Mouse (Mus musculus) MEL (cell line): ENCODE measurements around the gene Slc39a1. TPM values are rescaled to one million over a fixed set of nuclear protein-coding genes. Genes with fewer than 3 reads are reported as not detected.

Experiments used
- DNase-seq: peaks from one replicate; pipeline ENCODE4 v3.0.0; 2011; ENCODE audit warnings: low read depth, low spot score
- H3K27ac ChIP-seq: 2 replicates; pipeline ENCODE4 v1.5.1; 2012; ENCODE audit warnings: low read depth, mild to moderate bottlenecking, control low read depth, low read length, moderate library complexity; ENCODE audit not compliant: control insufficient read depth
- H3K27me3 ChIP-seq, 2 experiments: fragments of 150-350 bp in 1 of 2; sonication (generic) in 1 of 2; 2 replicates each; pipeline ENCODE4 v1.6.1; 2012; ENCODE audit warnings: low read length in 2 of 2, mild to moderate bottlenecking in 2 of 2, improper control_type of control experiment in 1 of 2, moderate library complexity in 1 of 2; ENCODE audit not compliant: insufficient read depth in 2 of 2, control insufficient read depth in 1 of 2
- H3K36me3 ChIP-seq, 2 experiments: 2 replicates each; pipeline ENCODE4 v1.6.1; 2012 to 2014; ENCODE audit warnings: low read length in 2 of 2, improper control_type of control experiment in 1 of 2, inconsistent platforms in 1 of 2, mild to moderate bottlenecking in 1 of 2; ENCODE audit not compliant: insufficient read depth in 2 of 2, control insufficient read depth in 1 of 2
- H3K4me1 ChIP-seq, 2 experiments: fragments of 150-350 bp in 1 of 2; sonication (generic) in 1 of 2; 2 replicates each; pipeline ENCODE4 v1.6.1; 2012; ENCODE audit warnings: low read length in 2 of 2, improper control_type of control experiment in 1 of 2, mild to moderate bottlenecking in 1 of 2; ENCODE audit not compliant: insufficient read depth in 2 of 2, control insufficient read depth in 1 of 2
- H3K4me3 ChIP-seq, 2 experiments: fragments of 150-350 bp in 1 of 2; sonication (generic) in 1 of 2; 2 replicates each; pipeline ENCODE4 v1.5.1; 2012; ENCODE audit warnings: low read depth in 2 of 2, low read length in 2 of 2, mild to moderate bottlenecking in 2 of 2, moderate library complexity in 2 of 2, control low read depth in 1 of 2, improper control_type of control experiment in 1 of 2; ENCODE audit not compliant: control insufficient read depth in 1 of 2, insufficient read depth in 1 of 2
- H3K79me2 ChIP-seq: 2 replicates; pipeline ENCODE4 v1.6.1; 2012; ENCODE audit warnings: mild to moderate bottlenecking, low read length, moderate library complexity; ENCODE audit not compliant: control insufficient read depth, poor library complexity, insufficient read depth
- H3K9ac ChIP-seq: 2 replicates; pipeline ENCODE4 v1.6.1; 2012; ENCODE audit warnings: low read depth, mild to moderate bottlenecking, control low read depth, low read length, moderate library complexity; ENCODE audit not compliant: control insufficient read depth, poor library complexity, severe bottlenecking
- H3K9me3 ChIP-seq: fragments of 150-350 bp; sonication (generic); replicated peaks from 2 replicates; pipeline ENCODE4 v1.6.1; 2012; ENCODE audit warnings: mild to moderate bottlenecking, low read length, improper control_type of control experiment, moderate library complexity; ENCODE audit not compliant: insufficient read depth
- BHLHE40 ChIP-seq: IDR thresholded peaks from 2 replicates; pipeline ENCODE4 v1.6.1; 2012; ENCODE audit warnings: low read depth, mild to moderate bottlenecking, inconsistent platforms, low read length, improper control_type of control experiment, borderline replicate concordance
- CHD2 ChIP-seq: IDR thresholded peaks from 2 replicates; pipeline ENCODE4 v1.6.1; 2011; ENCODE audit warnings: low read length, improper control_type of control experiment
- E2F4 ChIP-seq: IDR thresholded peaks from 2 replicates; pipeline ENCODE4 v1.6.1; 2011; ENCODE audit warnings: low read depth, low read length, improper control_type of control experiment, borderline replicate concordance
- ELF1 ChIP-seq: IDR thresholded peaks from 2 replicates; pipeline ENCODE4 v1.6.1; 2014; ENCODE audit warnings: low read depth, mild to moderate bottlenecking, inconsistent platforms, low read length, improper control_type of control experiment, moderate library complexity
- EP300 ChIP-seq, 2 experiments: IDR thresholded peaks; 2 replicates each; pipeline ENCODE4 v1.6.1; 2011; ENCODE audit warnings: improper control_type of control experiment in 2 of 2, low read length in 2 of 2, low read depth in 1 of 2, mild to moderate bottlenecking in 1 of 2
- ETS1 ChIP-seq: IDR thresholded peaks from 2 replicates; pipeline ENCODE4 v1.6.1; 2012; ENCODE audit warnings: low read depth, mild to moderate bottlenecking, inconsistent platforms, low read length, improper control_type of control experiment, moderate library complexity
- JUND ChIP-seq: IDR thresholded peaks from 2 replicates; pipeline ENCODE4 v1.6.1; 2011; ENCODE audit warnings: low read depth, mild to moderate bottlenecking, improper control_type of control experiment, low read length
- KAT2A ChIP-seq: conservative IDR thresholded peaks from 2 replicates; pipeline ENCODE4 v1.6.1; 2012; ENCODE audit warnings: low read depth, low read length, improper control_type of control experiment, inconsistent platforms
- MAFK ChIP-seq: IDR thresholded peaks from 2 replicates; pipeline ENCODE4 v1.6.1; 2011; ENCODE audit warnings: low read depth, mild to moderate bottlenecking, low read length, improper control_type of control experiment, borderline replicate concordance
- NRF1 ChIP-seq: IDR thresholded peaks from 2 replicates; pipeline ENCODE4 v1.6.1; 2014; ENCODE audit warnings: low read depth, mild to moderate bottlenecking, inconsistent platforms, low read length, improper control_type of control experiment, moderate library complexity; ENCODE audit not compliant: poor library complexity, insufficient read depth, severe bottlenecking
- POLR2A ChIP-seq, 2 experiments: IDR thresholded peaks; 2 replicates each; pipeline ENCODE4 v1.6.1; 2011 to 2012; ENCODE audit warnings: low read length in 2 of 2, mild to moderate bottlenecking in 2 of 2, control low read depth in 1 of 2, improper control_type of control experiment in 1 of 2, low read depth in 1 of 2, moderate library complexity in 1 of 2; ENCODE audit not compliant: control insufficient read depth in 1 of 2, insufficient read depth in 1 of 2, poor library complexity in 1 of 2
- POLR2AphosphoS5 ChIP-seq: IDR thresholded peaks from 2 replicates; pipeline ENCODE4 v1.6.1; 2012; ENCODE audit warnings: low read depth, borderline replicate concordance, mild to moderate bottlenecking, inconsistent platforms, low read length, moderate library complexity, mixed read lengths
- RCOR1 ChIP-seq: IDR thresholded peaks from 2 replicates; pipeline ENCODE4 v1.6.1; 2012; ENCODE audit warnings: low read depth, mild to moderate bottlenecking, inconsistent platforms, low read length, improper control_type of control experiment
- SMC3 ChIP-seq: IDR thresholded peaks from 2 replicates; pipeline ENCODE4 v1.6.1; 2011; ENCODE audit warnings: low read depth, low read length, improper control_type of control experiment
- TAL1 ChIP-seq: IDR thresholded peaks from 2 replicates; pipeline ENCODE4 v1.6.1; 2012; ENCODE audit warnings: mild to moderate bottlenecking, inconsistent platforms, low read length, moderate library complexity, mixed read lengths
- TCF12 ChIP-seq: IDR thresholded peaks from 2 replicates; pipeline ENCODE4 v1.6.1; 2014; ENCODE audit warnings: low read depth, mild to moderate bottlenecking, inconsistent platforms, low read length, improper control_type of control experiment, moderate library complexity
- USF1 ChIP-seq: IDR thresholded peaks from 2 replicates; pipeline ENCODE4 v1.6.1; 2014; ENCODE audit warnings: low read depth, mild to moderate bottlenecking, inconsistent platforms, low read length, improper control_type of control experiment, moderate library complexity
- USF2 ChIP-seq, 2 experiments: IDR thresholded peaks; 2 replicates each; pipeline ENCODE4 v1.6.1; 2011 to 2012; ENCODE audit warnings: improper control_type of control experiment in 2 of 2, low read length in 2 of 2, borderline replicate concordance in 1 of 2, inconsistent platforms in 1 of 2, low read depth in 1 of 2, mild to moderate bottlenecking in 1 of 2; ENCODE audit not compliant: insufficient read depth in 1 of 2
- ZC3H11A ChIP-seq: IDR thresholded peaks from 2 replicates; pipeline ENCODE4 v1.6.1; 2012; ENCODE audit warnings: low read depth, mild to moderate bottlenecking, inconsistent platforms, low read length, improper control_type of control experiment
- ZMIZ1 ChIP-seq: IDR thresholded peaks from 2 replicates; pipeline ENCODE4 v1.6.1; 2012; ENCODE audit warnings: low read depth, mild to moderate bottlenecking, inconsistent platforms, low read length, improper control_type of control experiment, moderate library complexity
- ZNF384 ChIP-seq: IDR thresholded peaks from 2 replicates; pipeline ENCODE4 v1.6.1; 2012; ENCODE audit warnings: low read depth, mild to moderate bottlenecking, inconsistent platforms, low read length, improper control_type of control experiment
- polyA plus RNA-seq, 2 experiments: library from polyadenylated mRNA; stranded (reverse) in 1 of 2; unstranded in 1 of 2; fragments of >175 nt in 1 of 2; fragments of >200 nt in 1 of 2; gene quantifications; 2 replicates each; pipeline versions ENCODE4 v1.2.1 to v1.2.4; 2012; ENCODE audit warnings: low replicate concordance in 2 of 2, low read depth in 1 of 2; ENCODE audit not compliant: insufficient read length in 2 of 2, insufficient read depth in 1 of 2, missing spikeins in 1 of 2
- total RNA-seq: library from RNA; depleted of rRNA; stranded (reverse); fragments of 300-350 nt; gene quantifications from 2 replicates; pipeline ENCODE4 v1.2.3, GENCODE M21; 2012

Slc39a1 gene
- total and polyA plus RNA-seq, 3 experiments = 58.5 to 80.5 (median 61.7) TPM

GRCm38 (mm10) chr3:90242984-90243775 is 4.8 kb upstream of the Slc39a1 start, which contains the start of gene Creb3l4:
Creb3l4 (minus strand) TSS chr3:90243512.
- Histone ChIP-seq H3K36me3 (peaks cover 0 to 7% of the 10 kb centered on the region in 2 experiments; a peak in 1 of 4 replicates), H3K79me2 (peaks cover 1% of the 10 kb centered on the region), H3K4me1 (peaks cover 10 to 14% of the 10 kb centered on the region in 2 experiments; a peak in 3 of 4 replicates), H3K27ac (no peak within 1 kb of the TSS), H3K27me3 (no peaks in the 10 kb centered on the region), H3K9me3 (no peaks in the 10 kb centered on the region), H3K9ac (no peak within 1 kb of the TSS), H3K4me3 (no peak within 1 kb of the TSS)
- DNase-seq = no peak
- TF ChIP-seq ZMIZ1 = no peak
- TF ChIP-seq USF1 = no peak
- TF ChIP-seq CHD2 = no peak
- no peak for TF ChIP-seq ELF1
- TF ChIP-seq RCOR1 = no peak
- no peak for TF ChIP-seq JUND
- no peak for TF ChIP-seq EP300 (IDR thresholded peaks at IDR 0.05; ENCODE audit: low read depth in 1 of 2, low read length in 2 of 2)
- no peak for TF ChIP-seq SMC3

- peaks cover 7% of the 10 kb centered on the region for H3K79me2 ChIP-seq
- H3K27ac ChIP-seq = no peak overlapping the region
- H3K9me3 ChIP-seq = no peaks in the 10 kb centered on the region
- peaks cover 0 to 7% of the 10 kb centered on the region in 2 experiments; a peak in 1 of 4 replicates for H3K36me3 ChIP-seq
- H3K27me3 ChIP-seq = no peaks in the 10 kb centered on the region
- peak overlapping the region in 1 of 2 experiments; percentile 41; a peak in 2 of 4 replicates for H3K4me3 ChIP-seq
- TF ChIP-seq ZNF384 (peak; percentile 63; the same call in 1 of the 2 replicates), POLR2A (IDR thresholded peaks at IDR 0.05; ENCODE audit: control insufficient read depth in 1 of 2, insufficient read depth in 1 of 2, low read depth in 1 of 2, low read length in 2 of 2, poor library complexity in 1 of 2) (no peak)
- DNase-seq = no peak
- H3K4me1 ChIP-seq = peaks cover 10 to 14% of the 10 kb centered on the region in 2 experiments; a peak in 3 of 4 replicates
- no peak overlapping the region for H3K9ac ChIP-seq
Measured at GRCm38 (mm10) chr3:90245406-90245805, 2.6 kb upstream of the Slc39a1 start.

- H3K79me2 ChIP-seq = peaks cover 7% of the 10 kb centered on the region
- H3K4me3 ChIP-seq = peak overlapping the region; percentile 44 to 71
- H3K9me3 ChIP-seq = no peaks in the 10 kb centered on the region
- H3K27ac ChIP-seq = peak overlapping the region; percentile 31
- H3K9ac ChIP-seq = peak overlapping the region; percentile 60
- H3K36me3 ChIP-seq = peaks cover 0 to 7% of the 10 kb centered on the region in 2 experiments; a peak in 2 of 4 replicates
- DNase-seq = no peak
- H3K4me1 ChIP-seq = peaks cover 7 to 10% of the 10 kb centered on the region in 2 experiments; a peak in 2 of 4 replicates
- no peaks in the 10 kb centered on the region for H3K27me3 ChIP-seq
- TF ChIP-seq E2F4 (no peak), JUND (no peak), CHD2 (no peak), MAFK (no peak), TAL1 (no peak), BHLHE40 (no peak), RCOR1 (no peak), KAT2A (no peak), TCF12 (no peak), POLR2AphosphoS5 (no peak), ZC3H11A (no peak), NRF1 (no peak), USF2 (IDR thresholded peaks at IDR 0.05; ENCODE audit: borderline replicate concordance in 1 of 2, insufficient read depth in 1 of 2, low read depth in 1 of 2, low read length in 2 of 2) (no peak), ETS1 (no peak)
Measured at GRCm38 (mm10) chr3:90247630-90247959, 377 bp upstream of the Slc39a1 start.
